Mouse (Mus musculus) right cerebral cortex, postnatal 14 days (tissue): ENCODE measurements around the gene Dennd4c.

ENCODE experiments used
- DNase-seq: peaks from one replicate; pipeline ENCODE4 v3.0.0; 2022

Dennd4c gene

DNA sequence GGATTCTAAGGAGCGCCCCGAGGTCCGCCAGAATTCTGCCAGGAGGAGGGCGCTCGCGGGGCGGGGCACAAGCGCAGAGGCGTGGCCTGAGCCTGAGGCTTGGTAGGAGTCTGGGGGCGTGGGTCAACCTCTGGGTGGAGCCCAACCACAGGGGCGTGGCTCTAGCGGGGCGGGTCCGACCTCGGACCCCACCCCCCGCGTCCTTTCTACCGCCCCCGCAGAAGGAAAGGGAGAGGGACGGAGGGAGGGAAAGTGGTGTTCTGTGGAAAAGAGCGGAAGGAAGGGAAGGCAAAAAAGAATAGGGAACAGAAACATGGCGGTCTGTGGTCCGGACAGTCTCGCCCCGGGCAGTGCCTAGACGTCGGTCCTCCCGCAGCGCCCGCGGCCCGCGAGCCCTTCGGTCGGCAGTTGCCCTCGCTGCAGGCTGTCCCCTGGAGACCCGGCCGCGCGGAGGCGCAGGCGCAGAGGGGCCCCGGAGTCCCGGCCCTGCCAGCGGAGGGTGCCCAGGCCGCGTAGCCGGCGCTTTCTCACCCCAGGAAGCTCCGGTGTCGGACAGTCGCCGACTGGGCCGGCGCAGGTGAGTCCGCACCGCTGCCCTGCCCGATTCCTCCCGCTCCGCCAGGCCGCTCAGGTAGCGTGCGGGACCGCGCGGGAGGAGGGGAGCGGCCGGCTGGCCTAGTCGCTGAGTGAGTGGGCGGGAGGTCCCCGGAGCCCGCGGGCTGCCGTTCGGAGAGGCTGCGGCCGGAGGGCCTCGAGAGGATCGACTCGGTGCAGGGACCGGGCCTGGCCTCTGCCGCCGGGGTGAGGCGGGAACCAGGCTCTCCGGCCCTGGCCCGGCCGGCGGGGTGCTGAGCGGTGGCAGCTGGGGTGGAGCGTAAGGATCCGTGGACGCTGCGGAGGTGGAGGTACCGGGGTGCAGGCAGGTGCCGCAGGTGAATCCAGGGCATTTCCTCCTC lies at the start of gene Dennd4c:
TSS of gene Dennd4c (plus strand) at position 220 of the 956 bp plus-strand sequence.
- DNase-seq, result peak; percentile 84

DNA sequence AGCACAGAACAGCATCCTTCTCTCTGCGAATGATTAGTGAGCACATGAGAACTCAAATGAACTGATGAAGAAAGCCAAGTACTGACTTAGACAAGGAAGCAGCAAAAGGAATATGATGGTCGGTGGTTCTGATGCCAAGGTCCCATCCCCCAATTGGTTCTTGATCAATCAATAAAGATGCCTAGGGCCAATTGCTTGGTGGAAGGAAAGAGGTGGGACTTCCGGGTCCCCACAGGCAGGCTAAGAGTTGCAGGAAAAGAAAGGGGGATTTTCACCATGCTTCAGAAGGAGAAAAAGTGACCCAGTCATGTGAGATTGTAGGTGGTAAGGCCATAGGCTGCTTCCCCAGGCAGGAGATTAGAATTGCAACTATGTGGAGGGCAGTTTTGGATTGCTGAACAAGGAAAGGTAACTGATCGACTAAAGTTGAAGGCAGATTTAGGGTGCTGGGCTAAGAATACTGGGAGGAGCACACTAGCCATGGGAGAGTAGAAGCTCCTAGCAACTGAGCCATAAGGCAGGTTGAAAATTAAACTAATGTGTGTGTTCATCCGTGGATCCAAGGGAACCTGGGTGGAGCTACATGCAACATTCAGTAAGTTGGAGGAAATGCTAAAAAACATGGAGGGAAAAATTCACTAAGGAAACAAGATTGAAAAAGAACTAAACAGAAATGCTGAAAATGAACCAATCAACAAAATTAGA lies 49.0 kb upstream of the Dennd4c start:
- DNase-seq, result no peak

DNA sequence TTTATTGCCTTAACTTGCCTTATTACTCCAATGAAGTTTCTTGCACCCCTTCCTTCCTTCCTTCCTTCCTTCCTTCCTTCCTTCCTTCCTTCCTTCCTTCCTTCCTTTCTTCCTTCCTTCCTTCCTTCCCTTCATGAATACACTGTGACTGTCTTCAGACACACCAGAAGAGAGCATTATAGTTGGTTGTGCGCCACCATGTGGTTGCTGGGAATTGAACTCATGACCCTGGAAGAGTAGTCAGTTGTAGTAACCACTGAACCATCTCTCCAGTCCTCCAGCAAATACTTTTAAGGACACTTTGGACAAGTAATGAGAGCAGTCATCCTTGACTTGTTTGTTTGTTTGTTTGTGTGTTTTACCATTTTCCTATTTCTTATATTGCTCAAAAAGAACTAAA lies 39.6 kb upstream of the Dennd4c start:
- DNase-seq, result no peak

DNA sequence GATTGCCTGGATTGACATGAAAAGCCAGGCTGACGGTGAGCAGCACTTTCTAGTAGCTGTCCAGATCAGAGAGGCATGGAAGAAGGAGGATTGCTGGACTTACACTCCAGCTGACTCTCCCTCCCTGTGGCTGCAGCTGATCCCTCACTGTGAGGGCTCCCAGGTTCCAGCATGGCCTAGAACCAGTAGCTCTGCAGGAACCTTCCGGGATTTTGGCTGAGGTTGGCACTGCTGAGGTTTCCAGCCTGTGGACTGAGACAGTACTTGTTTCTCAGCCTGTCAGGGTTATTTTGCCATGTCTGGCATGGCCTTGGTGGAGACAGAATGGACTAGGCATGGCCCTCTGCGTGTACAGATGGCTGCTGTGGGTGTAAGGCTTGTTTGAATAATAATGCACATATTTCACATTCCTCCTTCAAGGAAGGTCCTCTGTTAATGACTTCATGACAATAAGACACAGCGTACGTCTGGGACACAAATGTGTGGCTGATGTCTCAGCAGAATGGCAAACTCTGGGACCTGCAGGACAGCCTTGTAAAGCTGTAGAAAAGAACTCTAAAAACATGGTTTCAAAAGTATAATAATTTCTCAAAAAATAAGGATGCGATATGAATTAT lies 38.2 kb upstream of the Dennd4c start:
- no peak for DNase-seq

DNA sequence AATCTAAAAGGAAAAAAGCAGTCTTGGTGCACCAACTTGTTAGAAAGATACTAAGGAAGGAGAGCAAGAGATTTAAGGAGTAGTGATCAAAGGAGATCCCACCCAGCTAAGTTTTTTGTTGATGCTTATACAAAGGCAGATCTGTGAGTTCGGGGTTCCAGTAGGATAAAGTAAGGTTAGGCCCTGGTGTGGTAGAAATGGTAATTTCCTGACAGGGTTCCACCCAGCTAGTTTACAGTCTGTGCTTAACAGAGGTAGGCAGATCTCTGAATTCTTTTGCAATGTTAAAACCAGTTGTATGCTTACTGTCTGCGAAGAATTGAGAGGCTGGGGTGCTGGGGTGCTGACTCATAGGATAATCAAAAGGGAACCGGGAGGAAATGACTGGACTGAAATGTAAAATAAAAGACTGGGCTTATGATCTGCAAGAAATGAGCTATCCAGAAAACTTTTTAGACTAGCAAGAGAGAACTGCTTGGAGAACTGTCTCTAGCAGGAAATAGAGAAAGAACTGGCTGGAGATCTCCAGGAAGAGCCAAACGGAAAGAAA lies 37.6 kb upstream of the Dennd4c start:
- DNase-seq, result no peak

DNA sequence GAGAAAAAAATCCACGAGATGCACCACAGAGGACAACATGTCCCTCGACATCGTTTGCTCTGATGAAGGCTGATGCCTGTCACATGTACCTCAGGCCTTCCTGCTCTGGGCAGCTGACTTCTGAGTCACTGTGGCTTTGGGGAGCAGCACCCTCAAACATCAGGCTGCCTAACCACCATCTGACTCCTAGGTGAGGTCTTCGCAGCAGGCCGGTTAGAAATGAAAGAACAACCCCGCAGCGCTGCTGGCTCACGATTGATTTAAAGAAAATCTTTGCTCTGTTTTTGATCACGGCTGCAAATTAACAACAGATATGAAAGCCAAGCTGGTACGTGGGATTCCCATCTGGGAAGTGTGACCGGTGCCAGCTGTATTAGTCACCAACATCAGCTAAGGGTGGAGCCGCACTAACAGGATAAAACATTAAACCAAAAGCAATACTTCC lies 35.6 kb upstream of the Dennd4c start:
- DNase-seq, result peak; percentile 30

DNA sequence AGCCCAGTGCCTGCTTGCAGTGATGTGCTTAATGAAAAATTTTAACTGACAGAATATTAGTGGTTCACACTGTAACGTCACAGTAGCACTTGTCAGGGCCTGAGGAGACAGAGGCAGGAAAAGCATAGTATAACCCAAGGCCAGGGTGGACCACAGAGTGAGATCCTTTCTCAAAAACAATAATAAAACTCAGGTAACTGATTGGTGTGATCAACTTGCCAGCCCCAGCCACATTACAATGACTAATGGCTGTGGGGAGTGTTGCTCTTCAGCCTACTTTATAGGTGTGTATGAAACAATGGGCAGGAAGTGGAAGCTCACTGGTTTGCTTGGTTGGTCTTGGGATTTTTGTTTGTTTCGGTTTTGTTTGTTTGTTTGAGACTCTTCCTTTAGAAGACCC lies 34.8 kb upstream of the Dennd4c start:
- no peak for DNase-seq

DNA sequence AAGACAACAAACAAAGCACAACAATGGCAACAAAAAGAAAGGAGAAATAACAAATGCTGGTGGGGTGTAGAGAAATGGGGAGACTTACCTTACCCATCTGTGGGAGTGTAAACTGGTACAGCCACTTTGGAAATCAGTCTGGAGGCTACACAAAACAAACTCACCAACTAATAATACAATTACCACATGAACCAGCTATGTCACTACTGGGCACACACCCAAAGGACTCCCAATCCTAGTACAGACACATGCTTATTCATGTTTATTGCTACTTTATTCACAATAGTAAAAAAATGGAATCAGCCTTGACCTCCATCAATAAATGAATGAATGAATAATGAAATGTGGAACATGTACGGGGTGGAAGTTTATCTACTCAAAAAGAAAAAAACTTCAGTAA lies 33.0 kb upstream of the Dennd4c start:
- DNase-seq, result no peak

DNA sequence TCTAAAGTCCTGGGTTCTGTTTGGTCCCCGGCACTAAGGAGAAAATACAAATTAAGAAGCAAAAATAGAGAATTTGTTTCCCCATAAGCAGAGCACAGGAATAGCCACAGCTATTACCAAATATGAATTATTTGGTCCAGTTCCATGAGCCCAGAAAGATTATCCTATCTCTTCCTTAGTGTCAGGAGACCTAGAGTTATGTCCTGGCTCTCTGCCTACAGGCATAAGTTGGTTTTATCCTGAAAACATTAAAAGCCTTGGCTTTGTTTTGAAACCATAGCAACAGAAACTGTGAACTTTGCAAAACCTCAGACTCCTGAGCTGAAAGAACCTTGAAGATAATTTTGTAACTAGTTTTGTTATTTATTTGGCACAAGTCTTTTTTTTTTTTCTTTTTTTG lies 31.2 kb upstream of the Dennd4c start:
- DNase-seq, result no peak

DNA sequence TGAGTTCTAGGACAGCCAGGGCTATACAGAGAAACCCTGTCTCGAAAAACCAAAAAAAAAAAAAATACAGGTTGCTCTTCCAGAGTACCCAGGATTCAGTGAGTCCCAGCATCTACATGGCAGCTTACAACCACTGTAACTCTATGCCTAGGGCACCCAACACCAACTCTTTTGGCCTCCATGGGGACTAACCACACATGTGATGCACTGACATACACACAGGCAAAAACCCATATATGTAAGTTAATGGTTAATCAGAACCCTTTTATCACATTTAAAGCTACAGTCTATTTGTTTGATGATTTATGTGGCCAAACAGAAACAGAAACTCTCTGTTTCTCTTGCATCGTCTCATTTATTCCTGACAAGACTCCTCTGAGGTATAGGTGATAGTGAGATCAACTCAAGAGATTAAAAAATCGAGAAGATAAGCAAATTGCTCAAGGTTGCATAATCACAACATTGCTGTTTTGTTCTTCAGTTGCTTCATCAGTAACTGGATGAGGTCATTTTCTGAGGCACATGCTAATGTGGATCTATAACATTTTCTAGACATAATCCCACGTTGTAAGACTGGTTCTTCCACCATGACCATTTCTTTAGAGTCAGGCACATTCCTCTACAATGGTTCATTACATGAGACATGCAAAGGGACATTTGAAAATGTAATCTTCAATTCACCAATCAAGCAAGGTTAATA lies 29.3 kb upstream of the Dennd4c start:
- DNase-seq, result no peak

DNA sequence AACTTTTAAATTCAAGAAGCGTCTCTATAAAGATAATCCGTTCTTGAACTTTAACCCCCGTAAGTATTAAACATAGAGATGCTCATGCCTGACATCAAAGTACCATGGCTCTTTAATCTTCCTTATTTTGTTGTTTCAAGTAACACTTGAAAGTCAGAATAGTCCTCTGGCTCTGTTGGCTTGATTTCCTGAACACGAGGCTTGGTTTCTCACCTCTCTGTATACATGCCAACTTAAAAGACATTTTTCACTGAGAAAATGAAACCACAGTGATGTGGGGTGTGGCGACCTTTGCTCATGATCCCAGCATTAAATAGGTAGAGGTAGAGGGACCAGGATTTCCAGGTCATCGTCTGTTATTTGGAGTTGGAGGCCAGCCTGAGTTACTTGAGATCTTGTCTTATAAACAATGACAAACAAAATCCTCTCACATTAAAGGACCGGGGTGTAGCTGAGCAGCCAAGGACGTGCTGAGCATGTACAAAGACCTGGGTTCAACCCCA lies 26.4 kb upstream of the Dennd4c start:
- DNase-seq, result no peak

DNA sequence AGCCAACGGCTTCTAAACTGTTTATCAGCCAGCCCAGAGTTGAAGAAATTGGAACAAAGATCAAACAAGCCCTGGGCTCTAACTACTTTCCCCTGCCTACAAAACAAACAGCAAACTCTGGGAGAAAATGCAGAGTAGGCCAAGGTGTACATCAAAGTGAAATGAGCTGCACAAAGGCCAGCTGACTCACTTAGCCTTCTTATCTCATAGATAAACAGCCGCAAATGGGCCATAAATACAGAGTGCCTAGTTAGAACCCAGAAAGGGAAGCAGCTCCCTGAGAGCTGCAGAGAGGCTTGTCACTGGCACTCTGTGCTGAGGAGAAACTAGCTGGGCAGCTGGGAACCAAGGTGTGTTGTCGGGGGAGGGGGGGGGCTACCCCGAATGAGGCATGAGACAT lies 23.2 kb upstream of the Dennd4c start:
- DNase-seq, result no peak

DNA sequence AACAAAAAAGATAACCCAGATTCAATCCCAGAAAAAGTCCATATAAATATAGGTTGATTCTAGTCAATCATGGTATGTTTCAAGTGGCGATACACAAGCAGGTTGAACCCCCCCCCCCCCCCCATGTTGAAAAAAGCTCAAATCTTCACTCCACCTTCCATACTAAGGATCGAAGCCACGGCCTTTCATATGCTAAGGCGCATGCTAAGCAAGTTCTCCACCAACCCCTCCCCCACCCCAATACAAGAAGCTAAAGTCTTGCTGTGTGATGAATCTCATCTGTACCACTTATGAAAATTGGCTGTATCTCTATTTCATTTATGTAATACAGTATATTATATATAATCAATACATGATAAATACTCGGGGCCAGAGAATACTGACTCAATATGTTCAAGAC lies 22.2 kb upstream of the Dennd4c start:
- DNase-seq, result no peak

DNA sequence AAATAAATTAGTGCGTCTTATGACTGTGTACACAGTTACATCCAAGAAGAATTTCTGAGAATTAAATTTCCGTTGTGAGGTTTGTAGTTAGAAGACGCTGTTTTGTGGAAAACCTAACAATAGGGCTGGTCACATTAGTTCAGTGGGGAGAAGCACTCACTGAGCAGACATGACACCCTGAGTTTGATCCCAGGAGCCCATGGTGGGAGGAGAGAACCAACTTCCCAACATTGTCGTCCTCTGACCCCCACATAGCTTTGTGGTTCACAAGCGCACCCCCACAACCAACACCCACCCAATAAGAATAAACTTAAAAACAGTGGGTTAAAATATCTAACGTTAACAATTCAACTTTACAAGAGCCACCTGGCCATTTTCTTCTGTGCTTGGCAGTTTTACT lies 18.5 kb upstream of the Dennd4c start:
- no peak for DNase-seq

DNA sequence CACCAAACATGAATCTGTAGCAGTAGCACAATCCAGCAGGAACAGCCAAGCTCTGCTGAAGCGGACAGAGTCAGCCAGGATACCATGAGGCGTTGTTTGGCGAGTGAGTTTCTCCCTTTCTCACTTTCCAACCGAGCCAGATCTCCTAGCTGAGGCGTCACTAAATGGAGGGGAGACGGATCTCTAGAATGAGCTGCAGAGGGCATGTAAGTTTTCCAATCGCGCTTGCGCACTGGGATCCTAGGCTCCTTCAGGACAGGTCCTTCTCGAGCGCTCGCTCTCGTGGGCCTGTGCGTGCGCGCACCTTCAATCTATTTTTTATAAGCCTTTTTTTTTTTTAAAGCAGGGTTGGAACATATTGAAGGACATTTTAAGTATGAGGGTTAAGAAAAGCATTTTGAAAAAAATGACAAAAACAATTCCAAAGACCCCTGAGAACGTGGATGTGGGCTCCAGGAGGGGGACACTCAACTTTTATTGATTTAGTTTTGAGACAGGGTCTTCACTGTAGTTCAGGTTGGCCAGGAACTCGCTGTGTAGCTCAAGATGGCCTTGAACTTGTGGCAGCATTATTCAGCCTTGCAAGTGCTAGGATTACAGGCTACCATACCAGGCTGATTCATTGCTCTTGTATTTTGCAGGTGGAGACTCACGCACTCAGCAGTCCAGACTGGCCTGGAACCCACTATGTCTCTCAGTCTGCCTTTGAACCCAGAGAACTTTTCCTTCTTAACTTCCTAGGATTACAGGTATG lies 14.1 kb upstream of the Dennd4c start:
- no peak for DNase-seq

DNA sequence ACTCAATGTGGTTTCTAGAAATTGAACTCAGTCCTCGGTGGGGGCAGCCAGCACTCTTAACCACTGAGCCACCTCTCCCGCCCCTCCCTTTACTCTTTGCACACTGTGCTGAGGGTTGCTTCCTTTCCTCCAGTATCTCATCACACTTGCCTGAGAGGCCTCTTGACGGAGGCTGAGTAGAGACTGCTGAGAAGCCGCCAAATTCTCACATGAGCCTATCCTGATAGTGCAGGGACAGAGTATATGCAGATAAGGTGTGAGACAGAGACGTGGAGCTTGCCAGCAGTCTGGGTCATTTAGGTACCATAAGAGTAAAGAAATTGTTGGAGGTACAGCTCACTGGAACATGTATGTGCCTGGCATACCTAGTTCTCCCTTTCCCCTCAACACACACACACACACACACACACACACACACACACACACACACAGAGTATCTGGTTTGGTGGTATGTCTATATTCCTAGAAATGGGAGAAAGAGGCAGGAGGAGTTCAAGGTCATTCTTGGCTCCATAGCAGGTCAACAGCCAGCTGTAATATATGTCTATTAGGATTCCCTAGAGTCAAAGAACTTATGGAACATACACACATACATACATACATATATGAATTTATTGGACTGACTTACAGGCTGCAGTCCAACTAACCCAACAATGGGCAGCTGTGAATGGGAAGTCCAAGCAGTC lies 8.9 kb upstream of the Dennd4c start:
- no peak for DNase-seq

DNA sequence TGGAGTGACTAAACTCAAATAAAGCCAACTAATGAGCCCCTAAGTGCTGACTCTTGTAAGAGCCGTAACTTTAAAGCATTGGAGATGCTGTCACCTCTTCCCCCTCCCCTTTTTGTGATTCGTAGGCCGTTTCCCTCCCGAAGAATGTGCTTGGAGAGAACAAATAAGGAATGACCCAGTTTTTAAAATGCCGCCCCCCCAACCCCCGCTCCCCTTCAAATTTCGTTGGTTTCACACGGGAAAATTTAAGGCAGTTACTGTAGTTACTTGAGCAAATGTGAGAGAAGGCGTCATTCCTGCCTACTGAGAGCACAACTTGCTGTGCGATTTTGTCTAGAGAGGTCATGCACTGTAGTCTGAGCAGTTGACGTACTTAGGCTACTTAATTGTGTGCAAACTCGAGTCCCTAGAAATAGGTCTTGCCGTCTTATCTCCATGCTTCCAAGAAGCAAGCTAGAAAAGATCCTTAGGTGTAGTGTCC lies 1.0 kb downstream of the Dennd4c start:
- DNase-seq, result peak; percentile 24

DNA sequence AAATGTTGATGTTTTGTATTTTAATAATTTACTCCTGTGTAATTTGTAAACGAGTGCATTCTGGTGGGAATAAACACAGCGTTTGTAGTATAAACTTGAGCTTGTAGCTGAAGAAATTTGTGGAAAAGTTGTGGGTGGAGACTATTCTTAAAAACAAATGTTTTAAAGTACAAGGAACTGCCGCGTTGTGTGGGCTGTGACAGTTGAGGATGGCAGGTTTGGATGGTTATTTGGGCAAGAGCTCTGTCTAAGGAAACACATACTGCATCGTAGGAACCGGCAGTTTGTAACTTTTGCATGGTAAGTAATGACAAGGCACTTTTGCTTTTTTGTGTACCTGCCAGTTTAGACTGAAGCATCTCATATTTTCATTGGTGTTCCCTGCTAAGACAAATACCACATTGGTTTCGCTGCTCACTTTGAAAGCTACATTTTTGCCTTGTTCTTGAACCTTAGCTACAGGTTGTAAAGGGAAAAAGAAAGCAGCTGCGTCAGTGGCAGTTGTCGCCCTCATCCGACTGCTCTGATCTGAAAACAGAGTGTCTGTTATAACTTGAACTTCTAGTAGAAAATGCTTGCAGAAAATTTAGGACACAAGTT lies 2.1 kb downstream of the Dennd4c start:
- DNase-seq, result no peak

DNA sequence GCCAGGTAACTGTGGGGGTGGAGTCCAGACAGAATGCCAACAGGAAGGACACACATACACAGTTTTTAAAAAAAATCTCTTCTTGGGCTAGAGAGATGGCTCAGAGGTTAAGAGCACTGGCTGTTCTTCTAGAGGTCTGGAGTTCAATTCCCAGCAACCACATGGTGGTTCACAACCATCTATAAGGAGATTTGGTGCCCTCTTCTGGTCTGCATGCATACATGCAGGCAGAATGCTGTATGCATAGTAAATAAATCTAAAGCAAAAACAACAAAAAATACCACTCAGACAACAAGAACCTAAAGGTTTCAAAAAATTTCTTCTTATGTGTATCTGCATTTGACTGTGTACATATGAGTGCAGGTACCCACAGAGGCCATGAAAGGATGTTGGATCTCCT lies 16.0 kb downstream of the Dennd4c start:
- DNase-seq, result no peak

DNA sequence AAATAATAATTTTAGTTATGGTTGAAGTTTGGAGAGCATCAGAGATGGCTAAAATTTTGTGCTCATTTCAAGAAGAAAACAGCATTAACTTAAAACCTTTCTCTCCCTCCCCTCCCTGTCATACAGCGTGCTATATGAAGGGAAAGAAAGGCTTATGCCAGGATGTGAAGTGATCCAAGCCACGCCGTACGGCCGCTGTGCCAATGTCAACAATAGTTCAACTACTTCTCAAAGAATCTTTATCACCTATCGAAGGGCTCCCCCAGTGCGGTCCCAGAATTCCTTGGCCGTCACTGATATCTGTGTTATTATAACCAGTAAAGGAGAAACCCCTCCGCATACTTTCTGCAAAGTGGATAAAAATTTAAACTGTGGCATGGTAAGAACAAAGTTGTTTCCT lies 29.2 kb downstream of the Dennd4c start:
- DNase-seq, result no peak

DNA sequence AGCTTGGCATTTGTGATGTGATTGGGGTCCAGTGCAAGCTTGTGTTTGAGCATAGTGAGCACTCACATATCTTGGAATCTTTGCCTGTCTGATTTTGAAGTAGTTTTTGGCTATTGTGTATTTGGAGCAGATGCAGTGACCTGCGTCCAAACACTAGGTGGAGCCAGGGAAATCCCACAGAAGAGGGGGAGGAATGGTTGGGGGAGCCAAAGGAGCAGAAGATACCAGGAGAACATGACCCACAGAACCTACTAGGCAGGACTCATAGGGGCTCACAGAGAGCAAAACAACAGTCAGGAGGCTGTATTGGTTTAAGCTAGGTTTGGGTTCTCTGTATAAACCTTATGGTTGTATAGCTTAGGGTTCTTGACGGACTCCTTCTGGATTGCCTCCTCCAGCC lies 62.2 kb downstream of the Dennd4c start:
- no peak for DNase-seq
